Mouse (Mus musculus): Measurements from ENCODE around the gene Pln. TPM values are rescaled to one million over a fixed set of nuclear protein-coding genes. Genes with fewer than 3 reads are reported as not detected.

Pln gene
- polyA plus RNA-seq, 1 experiment from 2014 or later = 1.2 TPM

Other genes with a start within 250 kb of the Pln start
- gene Cep85l, start 42.3 kb downstream of the Pln start, polyA plus RNA-seq (2015; fragmentation: Nextera tagmentation; extraction: Ambion mirVana) = 5.0 TPM in 2 replicates